Mouse (Mus musculus): ENCODE measurements around the gene Grin2a. TPM values are rescaled to one million over a fixed set of nuclear protein-coding genes. Genes with fewer than 3 reads are reported as not detected.
"Not testable (repeated sequence)": the region's sequence is repeated elsewhere in the genome, so short reads cannot be mapped to it uniquely, and the experiment has no call there.

Gene Grin2a
- total RNA-seq, 2 experiments from 2014 or later: 129 to 130 TPM

- intact Hi-C loops (cut with DNase I): no loop called here
- DNase-seq (ENCODE audit: extremely low spot score in 1 of 2, low spot score in 2 of 2): no peak
These were observed 285.4 kb downstream of the Grin2a start for GRCm38 (mm10) chr16:9709921-9710320.

GRCm38 (mm10) chr16:9697141-9697540, 298.2 kb downstream of the Grin2a start:
- no peak for DNase-seq (ENCODE audit: extremely low spot score in 1 of 2, low spot score in 2 of 2)
- intact Hi-C loops (cut with DNase I): no loop called here

GRCm38 (mm10) chr16:9694081-9694480, 301.3 kb downstream of the Grin2a start:
- DNase-seq (ENCODE audit: extremely low spot score in 1 of 2, low spot score in 2 of 2): no peak
- intact Hi-C loops (cut with DNase I): no loop called here

GRCm38 (mm10) chr16:9688523-9689140, 306.7 kb downstream of the Grin2a start:
- peak in 1 of 2 experiments; percentile 30 for DNase-seq (ENCODE audit: extremely low spot score in 1 of 2, low spot score in 2 of 2)

GRCm38 (mm10) chr16:9680572-9680971, 314.8 kb downstream of the Grin2a start:
- no peak for DNase-seq (ENCODE audit: extremely low spot score in 1 of 2, low spot score in 2 of 2)
- intact Hi-C loops (cut with DNase I): no loop called here

More at GRCm38 (mm10) chr16:9688523-9689140, 306.7 kb downstream of the Grin2a start:
- intact Hi-C loops (cut with DNase I): no loop called here

GRCm38 (mm10) chr16:9679994-9680393, 315.4 kb downstream of the Grin2a start:
- DNase-seq (ENCODE audit: extremely low spot score in 1 of 2, low spot score in 2 of 2): no peak
- intact Hi-C loops (cut with DNase I): no loop called here

- intact Hi-C loops (cut with DNase I): no loop called here
- no peak for DNase-seq (ENCODE audit: extremely low spot score in 1 of 2, low spot score in 2 of 2)
These were observed 316.6 kb downstream of the Grin2a start for GRCm38 (mm10) chr16:9678750-9679149.

GRCm38 (mm10) chr16:9672390-9672789, 323.0 kb downstream of the Grin2a start:
- intact Hi-C loops (cut with DNase I): no loop called here
- DNase-seq (ENCODE audit: extremely low spot score in 1 of 2, low spot score in 2 of 2): no peak

- DNase-seq (ENCODE audit: extremely low spot score in 1 of 2, low spot score in 2 of 2): no peak
- intact Hi-C loops (cut with DNase I): no loop called here
These were observed 324.1 kb downstream of the Grin2a start for GRCm38 (mm10) chr16:9671222-9671621.

- no peak for DNase-seq (ENCODE audit: extremely low spot score in 1 of 2, low spot score in 2 of 2)
- intact Hi-C loops (cut with DNase I): no loop called here
These were observed 324.6 kb downstream of the Grin2a start for GRCm38 (mm10) chr16:9670750-9671161.

GRCm38 (mm10) chr16:9665896-9666295, 329.5 kb downstream of the Grin2a start:
- DNase-seq (ENCODE audit: extremely low spot score in 1 of 2, low spot score in 2 of 2): no peak
- intact Hi-C loops (cut with DNase I): loop anchor here (10.0 kb wide), 1 partner anchor 329 kb away; the partner anchor contains the start of gene Grin2a

- DNase-seq (ENCODE audit: extremely low spot score in 1 of 2, low spot score in 2 of 2): no peak
- intact Hi-C loops (cut with DNase I): loop anchor here (10.0 kb wide), 1 partner anchor 331 kb away; the partner anchor contains the start of gene Grin2a
These were observed 331.3 kb downstream of the Grin2a start for GRCm38 (mm10) chr16:9664060-9664459.

GRCm38 (mm10) chr16:9663508-9663907, 331.9 kb downstream of the Grin2a start:
- no peak for DNase-seq (ENCODE audit: extremely low spot score in 1 of 2, low spot score in 2 of 2)
- intact Hi-C loops (cut with DNase I): loop anchor here (10.0 kb wide), 1 partner anchor 331 kb away; the partner anchor contains the start of gene Grin2a

- intact Hi-C loops (cut with DNase I): no loop called here
- peak in 1 of 2 experiments; percentile 44 for DNase-seq (ENCODE audit: extremely low spot score in 1 of 2, low spot score in 2 of 2)
These were observed 369.5 kb downstream of the Grin2a start for GRCm38 (mm10) chr16:9625652-9626444.

GRCm38 (mm10) chr16:9624346-9624745, 371.0 kb downstream of the Grin2a start:
- no peak for DNase-seq (ENCODE audit: extremely low spot score in 1 of 2, low spot score in 2 of 2)
- intact Hi-C loops (cut with DNase I): no loop called here

GRCm38 (mm10) chr16:9618206-9618605, 377.2 kb downstream of the Grin2a start:
- intact Hi-C loops (cut with DNase I): no loop called here
- no peak for DNase-seq (ENCODE audit: extremely low spot score in 1 of 2, low spot score in 2 of 2)

GRCm38 (mm10) chr16:9617215-9617614, 378.1 kb downstream of the Grin2a start:
- intact Hi-C loops (cut with DNase I): no loop called here
- no peak for DNase-seq (ENCODE audit: extremely low spot score in 1 of 2, low spot score in 2 of 2)

- DNase-seq (ENCODE audit: extremely low spot score in 1 of 2, low spot score in 2 of 2): no peak
- intact Hi-C loops (cut with DNase I): no loop called here
These were observed 378.6 kb downstream of the Grin2a start for GRCm38 (mm10) chr16:9616807-9617206.

- DNase-seq (ENCODE audit: extremely low spot score in 1 of 2, low spot score in 2 of 2); intact Hi-C loops (cut with DNase I): not testable (repeated sequence)
These were observed 382.8 kb downstream of the Grin2a start for GRCm38 (mm10) chr16:9612596-9612995.

- intact Hi-C loops (cut with DNase I): no loop called here
- DNase-seq (ENCODE audit: extremely low spot score in 1 of 2, low spot score in 2 of 2): no peak
These were observed 387.9 kb downstream of the Grin2a start for GRCm38 (mm10) chr16:9607432-9607831.

Measured in left cerebral cortex, postnatal 10 days (tissue).